Mouse (Mus musculus) limb, embryonic 10.5 days (tissue): ENCODE data around the gene Cd276. TPM values are rescaled to one million over a fixed set of nuclear protein-coding genes. Genes with fewer than 3 reads are reported as not detected.
"Not testable (repeated sequence)": the region's sequence is repeated elsewhere in the genome, so short reads cannot be mapped to it uniquely, and the experiment has no call there.

Experiments used
- DNase-seq: peaks from one replicate; pipeline ENCODE4 v3.0.0-alpha.2; 2017; ENCODE audit warnings: low spot score
- H3K27ac ChIP-seq: fragments of 300-500 bp; sonication (generic); 2 replicates; pipeline ENCODE4 v1.5.1; 2016; ENCODE audit warnings: mild to moderate bottlenecking
- H3K27me3 ChIP-seq: fragments of 300-500 bp; sonication (generic); 2 replicates; pipeline ENCODE4 v1.6.1; 2016; ENCODE audit warnings: low read depth, mild to moderate bottlenecking; ENCODE audit not compliant: poor library complexity, severe bottlenecking
- H3K36me3 ChIP-seq: fragments of 300-500 bp; sonication (generic); 2 replicates; pipeline ENCODE4 v1.6.1; 2016; ENCODE audit warnings: mild to moderate bottlenecking, moderate library complexity
- H3K4me1 ChIP-seq: fragments of 300-500 bp; sonication (generic); 2 replicates; pipeline ENCODE4 v1.6.1; 2016
- H3K4me3 ChIP-seq: fragments of 300-500 bp; sonication (generic); 2 replicates; pipeline ENCODE4 v1.5.1; 2016; ENCODE audit warnings: mild to moderate bottlenecking, moderate library complexity
- H3K9me3 ChIP-seq: fragments of 300-500 bp; sonication (generic); replicated peaks from 2 replicates; pipeline ENCODE4 v1.6.1; 2016; ENCODE audit warnings: mild to moderate bottlenecking
- WGBS: fragments of 180-500 bp; shearing (Covaris S2); methylation state at CpG from one replicate; pipeline ENCODE4 v1.1.7; 2016; 5-methylcytosine and 5-hydroxymethylcytosine counted together
- polyA plus RNA-seq: library from polyadenylated mRNA; unstranded; fragments of >200 nt; fragmentation: Nextera tagmentation; extraction: Ambion mirVana; gene quantifications from 2 replicates; pipeline ENCODE4 v1.2.1, GENCODE M21; 2016

The Cd276 gene
- polyA plus RNA-seq, result 57.0 and 64.8 TPM in 2 replicates

DNA sequence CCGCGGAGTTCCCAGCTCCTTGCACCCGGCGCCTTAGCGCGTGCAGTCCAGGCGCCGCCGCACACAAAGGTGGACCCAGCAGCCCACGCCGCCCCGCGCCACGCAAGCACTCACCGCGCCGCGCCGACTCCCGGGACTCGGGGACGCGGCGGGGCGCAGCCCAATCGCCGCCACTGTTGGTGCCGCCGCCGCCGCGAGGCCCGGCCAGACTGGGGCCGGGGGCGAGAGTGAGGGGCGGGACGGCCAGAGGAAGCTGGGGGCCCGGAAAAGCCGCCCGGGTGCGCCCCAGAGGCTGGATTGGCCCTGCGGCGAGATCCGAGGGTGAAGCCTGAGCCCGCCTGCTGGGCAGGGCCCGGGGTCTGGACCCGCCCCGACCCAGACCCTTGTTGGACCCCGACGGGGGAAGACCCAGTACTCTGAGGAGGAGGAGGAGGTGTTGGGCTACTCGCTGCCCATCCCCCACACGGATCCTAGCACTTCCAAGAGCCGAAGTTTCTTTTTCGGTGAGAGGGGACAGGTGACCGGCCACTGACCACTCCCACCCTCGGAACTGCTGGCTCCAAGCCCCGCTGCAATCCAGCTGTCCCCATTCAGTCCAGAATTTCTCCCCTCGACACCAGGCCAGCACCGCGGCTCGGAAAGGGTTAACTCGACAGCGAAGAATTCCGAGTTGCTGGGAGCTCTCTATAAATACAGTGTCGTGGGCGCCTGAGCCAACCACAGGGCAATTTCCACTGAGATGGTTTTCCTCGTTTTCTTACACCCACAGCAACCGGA lies at the start of gene Cd276:
TSS of gene Cd276 (minus strand) at position 530 of the 777 bp plus-strand sequence.
- Histone ChIP-seq H3K27me3 (0 out of 2 replicates have a peak, but pooled peaks cover 5% of the 10 kb centered on the region), H3K4me1 (peaks cover 47% of the 10 kb centered on the region), H3K27ac (peak within 1 kb of the TSS; percentile 99), H3K36me3 (peaks cover 12% of the 10 kb centered on the region; the same call in 1 of the 2 replicates), H3K9me3 (no peaks in the 10 kb centered on the region), H3K4me3 (peak within 1 kb of the TSS; percentile 93)
- under 1% methylated on average over 68 of the region's 68 CpGs for WGBS
- peak; percentile 83 for DNase-seq

DNA sequence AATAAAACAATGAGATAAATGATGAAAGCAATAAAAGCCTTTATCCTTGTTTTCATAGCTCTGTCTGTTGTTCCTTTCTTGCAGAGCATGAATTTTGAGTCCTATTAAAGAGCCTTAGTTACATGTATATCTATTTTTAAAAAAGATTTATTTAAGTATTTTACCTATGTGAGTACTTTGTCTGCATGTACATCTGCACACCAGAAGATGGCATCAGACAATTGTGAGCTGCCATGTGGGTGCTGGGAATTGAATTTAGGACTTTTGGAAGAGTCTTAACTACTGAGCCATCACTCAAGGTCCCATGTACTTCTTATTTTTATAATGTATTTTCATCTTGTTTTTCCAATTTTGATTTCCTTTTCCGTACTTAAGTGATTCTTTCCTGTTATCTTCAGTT lies 40.1 kb upstream of the Cd276 start:
- Histone ChIP-seq H3K27ac (no peak overlapping the region), H3K4me1 (0 out of 2 replicates have a peak, but pooled peaks cover 3% of the 10 kb centered on the region), H3K36me3 (peaks cover 5% of the 10 kb centered on the region; the same call in 1 of the 2 replicates), H3K4me3 (no peak overlapping the region), H3K9me3 (no peaks in the 10 kb centered on the region), H3K27me3 (no peaks in the 10 kb centered on the region)
- no peak for DNase-seq
- 98% methylated on average over 1 of the region's 1 CpGs for WGBS

DNA sequence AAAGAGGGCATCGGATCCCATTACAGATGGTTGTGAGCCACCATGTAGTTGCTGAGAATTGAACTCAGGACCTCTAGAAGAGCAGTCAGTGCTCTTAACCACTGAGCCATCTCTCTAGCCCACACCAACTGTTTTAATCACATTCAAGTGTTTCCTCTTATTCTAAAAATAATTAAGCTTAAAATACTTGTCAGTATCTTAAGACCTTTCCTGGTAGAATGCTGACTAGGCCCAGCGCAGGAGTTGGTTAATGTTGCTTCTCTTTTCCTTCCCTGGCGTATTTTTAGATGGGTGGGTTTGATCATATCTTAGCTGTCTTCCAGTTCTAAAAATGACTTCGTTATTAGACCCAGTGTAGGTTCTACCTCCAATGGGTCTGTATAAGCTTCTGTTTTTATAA lies 33.4 kb upstream of the Cd276 start:
- DNase-seq, result no peak
- peaks cover 10% of the 10 kb centered on the region for H3K4me1 ChIP-seq
- no peak overlapping the region for H3K27ac ChIP-seq
- H3K36me3 ChIP-seq, result 0 out of 2 replicates have a peak, but pooled peaks cover 4% of the 10 kb centered on the region
- no peaks in the 10 kb centered on the region for H3K27me3 ChIP-seq
- H3K4me3 ChIP-seq, result no peak overlapping the region
- no peaks in the 10 kb centered on the region for H3K9me3 ChIP-seq
- WGBS, result 90% methylated on average over 4 of the region's 4 CpGs

DNA sequence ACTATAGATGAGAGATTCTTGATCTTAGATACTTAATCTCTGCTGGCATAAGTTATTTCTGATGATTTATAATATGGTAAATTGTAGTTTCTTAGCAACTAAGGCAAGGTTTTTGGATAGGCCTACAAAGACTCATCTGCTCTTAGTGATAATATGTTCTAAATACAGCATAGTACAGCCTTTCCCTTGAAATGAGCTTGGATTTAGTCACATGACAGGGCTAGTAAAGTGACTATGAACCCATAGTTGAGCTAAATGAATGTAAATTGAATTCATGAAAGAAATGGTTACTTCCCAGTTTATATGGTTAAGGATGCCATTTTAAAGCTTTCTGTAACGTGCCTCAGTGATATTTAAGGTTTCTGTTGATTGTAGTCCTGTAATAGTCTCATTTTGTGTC lies 29.1 kb upstream of the Cd276 start:
- 92% methylated on average over 1 of the region's 1 CpGs for WGBS
- H3K27ac ChIP-seq, result no peak overlapping the region
- DNase-seq, result no peak

DNA sequence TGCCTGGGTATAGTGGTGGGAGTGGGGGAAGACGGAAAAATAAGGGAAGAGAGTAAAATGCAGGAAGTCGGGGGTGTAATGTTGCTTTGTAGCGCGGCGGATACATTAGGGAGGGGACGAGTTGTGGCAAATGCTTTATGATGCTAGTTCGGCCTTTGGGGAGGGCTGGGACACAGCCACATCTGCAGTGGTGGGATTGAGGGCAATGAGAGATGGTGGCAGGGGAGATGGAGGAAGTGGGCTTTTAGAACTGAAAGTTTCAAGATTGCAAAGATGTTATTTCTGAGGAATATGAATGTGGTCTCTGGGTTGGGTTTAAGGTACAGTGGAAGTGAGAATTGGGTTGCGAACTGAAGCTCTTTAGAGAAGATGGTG lies 28.0 kb upstream of the Cd276 start:
- Histone ChIP-seq H3K36me3 (0 out of 2 replicates have a peak, but pooled peaks cover 4% of the 10 kb centered on the region), H3K4me1 (peaks cover 24% of the 10 kb centered on the region), H3K4me3 (peak overlapping the region; percentile 99), H3K27ac (peak overlapping the region; percentile 97), H3K27me3 (no peaks in the 10 kb centered on the region), H3K9me3 (no peaks in the 10 kb centered on the region)
- DNase-seq, result peak; percentile 47
- WGBS, result under 1% methylated on average over 8 of the region's 8 CpGs

More for the DNA sequence above, 29.1 kb upstream of the Cd276 start:
- Histone ChIP-seq H3K4me1 (peaks cover 24% of the 10 kb centered on the region), H3K4me3 (no peak overlapping the region), H3K9me3 (no peaks in the 10 kb centered on the region), H3K27me3 (no peaks in the 10 kb centered on the region), H3K36me3 (0 out of 2 replicates have a peak, but pooled peaks cover 4% of the 10 kb centered on the region)

DNA sequence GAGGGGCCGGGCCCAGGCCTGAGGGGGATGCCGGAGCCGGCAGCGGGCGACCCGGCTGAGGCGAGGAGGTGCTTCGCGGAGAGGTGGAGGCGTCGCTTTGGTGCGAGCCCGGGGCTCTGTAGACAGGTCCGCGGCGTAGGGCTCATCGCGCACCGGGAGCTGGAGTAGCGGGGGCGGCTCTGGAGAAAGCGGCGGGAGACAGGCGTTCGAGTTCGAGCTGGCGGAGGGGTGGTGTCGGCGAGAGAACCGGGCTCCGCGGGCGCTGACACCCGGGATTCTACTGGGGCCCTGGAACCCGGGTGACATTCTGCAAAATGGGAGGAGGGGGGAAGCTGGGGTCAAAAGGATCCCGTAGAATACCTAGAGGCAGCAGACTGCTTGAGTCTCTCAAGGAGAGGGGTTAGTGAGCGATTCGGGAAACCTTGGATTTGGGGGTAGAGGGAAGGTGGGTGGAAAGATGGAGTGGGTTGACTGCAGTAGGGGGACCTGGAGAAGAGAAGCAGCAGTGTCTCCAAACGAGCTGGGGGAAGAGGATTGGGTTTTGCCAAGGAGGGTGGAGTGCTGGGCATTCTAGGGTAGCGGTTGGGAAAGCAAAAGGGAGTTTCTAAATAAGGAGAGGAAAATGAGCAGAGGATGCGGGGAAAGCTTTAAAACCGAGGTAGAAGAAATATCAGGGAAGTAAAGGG lies 27.5 kb upstream of the Cd276 start:
- WGBS, result 0% methylated on average over 42 of the region's 42 CpGs

DNA sequence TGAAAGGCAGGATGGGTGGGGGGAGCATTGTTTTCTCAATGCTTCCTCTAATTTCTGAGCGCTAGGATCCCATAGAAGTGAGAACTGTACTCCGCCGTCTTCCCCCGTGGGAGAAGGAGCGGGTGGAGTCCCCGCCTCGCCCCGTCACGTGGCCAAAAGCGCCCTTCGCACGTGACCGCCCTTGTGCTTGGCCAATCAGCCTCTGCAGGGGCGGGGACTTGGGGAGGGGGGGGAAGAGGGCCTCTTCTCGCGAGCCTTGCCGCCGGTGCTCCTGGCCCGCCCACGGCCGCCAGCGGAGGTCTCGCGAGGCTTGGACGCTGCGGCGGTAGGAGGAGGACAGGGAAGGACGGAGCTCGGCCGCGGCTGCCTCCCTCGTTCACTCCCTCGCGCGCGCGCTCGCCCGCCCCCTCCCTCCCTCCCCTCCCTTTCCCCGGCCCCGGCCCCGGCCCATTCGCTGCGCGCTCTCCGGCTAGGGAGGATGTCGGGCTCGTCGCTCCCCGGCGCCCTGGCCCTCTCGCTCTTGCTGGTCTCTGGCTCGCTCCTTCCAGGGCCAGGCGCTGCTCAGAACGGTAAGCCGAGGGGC lies 26.8 kb upstream of the Cd276 start, which contains the start of gene Nptn:
TSS of gene Nptn (plus strand) at position 283 of the 583 bp plus-strand sequence.
- under 1% methylated on average over 46 of the region's 56 CpGs for WGBS
- H3K27ac ChIP-seq, result peak within 1 kb of the TSS; percentile 97
- DNase-seq, result peak; percentile 98
- H3K4me3 ChIP-seq, result peak within 1 kb of the TSS; percentile 99
- peaks cover 24% of the 10 kb centered on the region for H3K4me1 ChIP-seq
- no peaks in the 10 kb centered on the region for H3K27me3 ChIP-seq
- no peaks in the 10 kb centered on the region for H3K36me3 ChIP-seq
- H3K9me3 ChIP-seq, result no peaks in the 10 kb centered on the region

More for the DNA sequence above, 27.5 kb upstream of the Cd276 start:
- Histone ChIP-seq H3K9me3 (no peaks in the 10 kb centered on the region), H3K27me3 (no peaks in the 10 kb centered on the region), H3K36me3 (0 out of 2 replicates have a peak, but pooled peaks cover 2% of the 10 kb centered on the region), H3K4me3 (peak overlapping the region; percentile 99), H3K4me1 (peaks cover 24% of the 10 kb centered on the region), H3K27ac (peak overlapping the region; percentile 97)
- no peak for DNase-seq

DNA sequence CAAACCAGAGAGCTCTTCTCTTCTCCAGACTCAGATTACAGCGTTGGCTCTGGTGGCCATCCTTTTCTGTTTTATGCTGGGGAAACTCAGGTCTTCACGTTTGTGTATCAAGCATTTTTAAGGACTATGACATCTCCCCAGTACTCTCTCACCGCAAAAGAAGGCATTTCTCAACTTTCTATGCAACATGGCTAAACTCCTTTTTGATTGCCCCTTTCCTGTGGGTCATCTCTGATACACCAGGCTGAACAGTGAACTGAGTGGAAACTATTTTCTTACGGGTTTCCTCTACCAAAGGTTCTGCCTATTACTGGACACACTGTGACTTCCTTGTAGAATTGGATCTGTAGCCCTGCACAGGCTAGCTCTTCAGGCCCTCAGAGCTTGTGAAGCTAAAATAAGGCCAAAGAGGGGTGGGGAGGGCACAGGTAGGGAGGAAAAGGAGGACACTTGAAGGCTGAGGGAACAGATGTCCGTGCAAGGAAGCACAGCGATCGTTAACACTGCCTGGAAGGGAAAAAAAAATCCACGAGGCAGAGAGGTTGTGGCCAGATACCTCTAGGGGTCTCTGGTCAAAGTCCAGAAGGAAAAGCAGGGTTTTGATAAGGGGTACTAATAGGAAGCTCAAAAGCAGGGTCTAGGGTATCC lies 26.2 kb upstream of the Cd276 start:
- Histone ChIP-seq H3K27ac (peak overlapping the region; percentile 97), H3K27me3 (no peaks in the 10 kb centered on the region), H3K9me3 (no peaks in the 10 kb centered on the region), H3K4me1 (peaks cover 24% of the 10 kb centered on the region), H3K36me3 (no peaks in the 10 kb centered on the region), H3K4me3 (peak overlapping the region; percentile 99)
- 31% methylated on average over 8 of the region's 8 CpGs for WGBS
- no peak for DNase-seq

DNA sequence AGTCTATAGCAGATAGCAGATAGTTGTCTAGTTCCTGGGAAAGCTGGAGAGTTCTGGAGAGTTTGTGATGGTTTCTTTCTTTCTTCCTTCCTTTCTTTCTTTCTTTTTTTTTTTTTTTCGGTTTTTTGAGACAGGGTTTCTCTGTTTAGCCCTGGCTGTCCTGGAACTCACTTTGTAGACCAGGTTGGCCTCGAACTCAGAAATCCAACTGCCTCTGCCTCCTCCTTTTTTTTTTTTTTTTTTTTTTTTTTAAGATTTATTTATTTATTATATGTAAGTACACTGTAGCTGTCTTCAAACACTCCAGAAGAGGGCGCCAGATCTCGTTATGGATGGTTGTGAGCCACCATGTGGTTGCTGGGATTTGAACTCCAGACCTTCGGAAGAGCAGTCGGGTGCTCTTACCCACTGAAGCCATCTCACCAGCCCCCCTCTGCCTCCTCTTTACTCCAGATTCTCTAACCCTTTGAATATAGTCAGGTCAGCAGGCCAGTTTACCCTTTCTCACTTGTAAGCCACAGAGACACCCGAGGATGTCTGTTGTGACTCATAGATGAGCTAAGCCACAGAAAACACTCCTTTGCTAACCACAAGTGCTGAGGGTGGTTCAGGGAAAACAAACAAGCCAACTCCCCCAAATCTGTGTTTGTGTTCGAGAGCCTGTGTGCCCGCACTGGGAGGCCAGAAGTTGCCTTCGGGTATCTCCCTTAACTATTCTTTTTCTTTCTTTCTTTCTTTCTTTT lies 25.4 kb upstream of the Cd276 start:
- not testable (repeated sequence) for DNase-seq, H3K9me3 ChIP-seq, H3K27ac ChIP-seq, H3K4me3 ChIP-seq, H3K27me3 ChIP-seq, H3K36me3 ChIP-seq
- peaks cover 24% of the 10 kb centered on the region for H3K4me1 ChIP-seq
- 74% methylated on average over 10 of the region's 10 CpGs for WGBS

DNA sequence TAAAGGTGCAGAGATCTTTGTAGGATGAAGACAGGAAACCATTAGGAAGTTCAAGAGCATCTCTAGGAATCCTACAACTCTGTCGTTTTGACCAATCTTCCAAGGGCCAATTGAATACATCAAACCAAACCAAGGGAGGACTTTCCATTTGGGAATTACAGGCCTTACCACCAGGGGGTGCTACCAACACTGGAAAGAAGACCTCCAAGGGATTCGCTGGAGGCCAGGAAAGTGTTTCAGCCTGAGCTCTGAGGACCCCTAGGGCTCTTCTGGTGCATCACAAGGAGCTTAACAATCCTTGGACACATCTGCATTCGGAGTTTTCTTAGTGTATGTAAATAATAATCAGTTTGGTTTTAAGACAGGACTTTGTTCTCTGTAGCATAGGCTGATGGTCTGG lies 23.4 kb upstream of the Cd276 start:
- Histone ChIP-seq H3K4me1 (peaks cover 17% of the 10 kb centered on the region), H3K9me3 (no peaks in the 10 kb centered on the region), H3K36me3 (no peaks in the 10 kb centered on the region), H3K27me3 (no peaks in the 10 kb centered on the region), H3K4me3 (no peak overlapping the region), H3K27ac (no peak overlapping the region)
- peak; percentile 74 for DNase-seq
- WGBS, result 26% methylated on average over 3 of the region's 3 CpGs

DNA sequence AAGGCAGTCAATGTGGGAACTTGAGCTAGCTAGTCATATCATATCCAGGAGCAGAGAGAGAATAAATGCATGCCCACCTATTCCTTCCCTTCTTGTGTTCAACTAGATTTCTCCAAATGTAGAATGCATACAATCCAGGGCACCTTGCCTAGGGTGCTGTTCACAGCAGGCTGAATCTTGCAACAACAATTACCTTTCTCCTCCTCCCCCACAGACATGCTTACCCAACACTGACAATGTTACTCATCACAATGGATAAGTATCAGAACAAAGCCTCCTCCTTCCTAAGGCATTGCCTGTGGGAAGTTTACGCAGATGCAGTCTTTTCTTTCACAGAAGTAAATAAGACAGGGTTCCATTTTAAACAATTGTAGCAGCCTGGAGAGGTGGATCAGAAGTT lies 15.8 kb upstream of the Cd276 start:
- 92% methylated on average over 1 of the region's 1 CpGs for WGBS
- no peaks in the 10 kb centered on the region for H3K9me3 ChIP-seq
- H3K4me3 ChIP-seq, result no peak overlapping the region
- no peaks in the 10 kb centered on the region for H3K4me1 ChIP-seq
- no peaks in the 10 kb centered on the region for H3K27me3 ChIP-seq
- H3K27ac ChIP-seq, result no peak overlapping the region
- no peak for DNase-seq
- H3K36me3 ChIP-seq, result no peaks in the 10 kb centered on the region

DNA sequence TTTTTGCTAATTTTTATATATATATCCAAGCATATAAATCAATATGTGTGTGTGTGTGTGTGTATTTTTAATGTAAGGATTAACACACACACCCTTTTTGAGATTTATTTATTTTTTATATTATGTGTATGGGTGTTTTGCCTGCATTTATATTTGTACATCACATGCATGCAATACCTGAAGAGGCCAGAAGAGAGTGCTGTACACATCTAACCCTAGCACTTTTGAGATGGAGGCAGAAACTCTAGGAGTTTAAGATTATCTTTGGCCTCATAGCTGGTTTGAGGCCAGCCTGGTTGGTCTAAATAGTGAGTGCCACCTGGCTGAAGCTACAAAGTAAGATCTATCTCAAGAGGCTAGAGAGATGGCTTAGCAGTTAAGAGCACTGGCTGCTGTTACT lies 12.4 kb upstream of the Cd276 start:
- no peak overlapping the region for H3K27ac ChIP-seq
- no peaks in the 10 kb centered on the region for H3K27me3 ChIP-seq
- no peak overlapping the region for H3K4me3 ChIP-seq
- no peaks in the 10 kb centered on the region for H3K36me3 ChIP-seq
- no peaks in the 10 kb centered on the region for H3K9me3 ChIP-seq
- no peaks in the 10 kb centered on the region for H3K4me1 ChIP-seq
- DNase-seq, result no peak
